Mouse (Mus musculus) megakaryocyte progenitor cell, adult 5-6 weeks (primary cell): ENCODE data around the gene Olfr380. TPM values are rescaled to one million over a fixed set of nuclear protein-coding genes. Genes with fewer than 3 reads are reported as not detected.

Source experiments
- ATAC-seq: replicated peaks from 2 replicates; pipeline ENCODE4 v1.8.0; 2016; ENCODE audit warnings: mild to moderate bottlenecking, moderate TSS enrichment, inconsistent platforms; ENCODE audit not compliant: poor library complexity
- total RNA-seq, 2 experiments: library from RNA; stranded (forward) in 1 of 2; stranded (reverse) in 1 of 2; fragments of 157-497, 149-512 nt in 1 of 2; fragments of 200-1000 nt in 1 of 2; gene quantifications; 2 replicates each; pipeline versions ENCODE4 v1.2.3 to v1.2.4; 2015 to 2017

Olfr380 gene
- not detected in 2 replicates for total RNA-seq (2015)
- total RNA-seq (2017): not detected in 2 replicates

DNA sequence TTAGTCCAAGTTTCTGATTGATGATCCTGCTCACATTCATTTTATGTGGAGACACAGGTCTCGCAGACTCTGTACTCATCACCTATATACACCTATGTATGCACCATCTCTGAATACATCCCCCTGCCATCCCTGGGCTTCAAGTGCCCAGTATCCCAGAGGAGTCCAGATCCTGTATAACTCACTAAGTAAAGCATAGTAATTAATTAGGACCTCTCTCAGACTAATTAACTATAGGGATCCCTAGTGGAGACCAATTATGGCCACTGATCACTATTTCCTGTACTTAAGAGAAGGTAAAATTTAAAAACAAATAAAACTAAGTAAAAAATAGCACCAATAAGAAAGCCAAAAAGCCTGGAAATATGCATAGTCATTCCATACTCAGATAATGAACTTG is at the start of gene Olfr380:
Olfr380 (minus strand) TSS at position 101 of the 400 bp plus-strand sequence.
- ATAC-seq: no peak

DNA sequence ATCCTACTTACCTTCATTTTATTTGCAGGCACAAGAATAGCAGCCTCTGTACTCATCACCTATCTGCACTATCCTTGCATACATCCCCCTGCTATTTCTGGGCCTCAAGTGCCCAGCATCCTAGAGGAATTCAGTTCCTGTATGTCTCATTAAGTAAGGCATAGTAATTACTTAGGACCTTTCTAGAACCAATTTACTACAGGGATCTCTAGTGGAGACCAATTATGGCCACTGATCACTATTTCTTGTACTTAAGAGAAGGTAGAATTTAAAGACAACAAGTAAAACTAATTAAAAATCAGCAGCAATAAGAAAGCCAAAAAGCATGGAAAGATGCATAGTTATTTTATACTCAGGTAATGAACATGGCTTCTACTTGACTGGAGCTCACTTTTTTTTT is 34.2 kb upstream of the Olfr380 start, which contains the start of gene Olfr381:
Olfr381 (minus strand) TSS at position 101 of the 400 bp plus-strand sequence.
- no peak for ATAC-seq

DNA sequence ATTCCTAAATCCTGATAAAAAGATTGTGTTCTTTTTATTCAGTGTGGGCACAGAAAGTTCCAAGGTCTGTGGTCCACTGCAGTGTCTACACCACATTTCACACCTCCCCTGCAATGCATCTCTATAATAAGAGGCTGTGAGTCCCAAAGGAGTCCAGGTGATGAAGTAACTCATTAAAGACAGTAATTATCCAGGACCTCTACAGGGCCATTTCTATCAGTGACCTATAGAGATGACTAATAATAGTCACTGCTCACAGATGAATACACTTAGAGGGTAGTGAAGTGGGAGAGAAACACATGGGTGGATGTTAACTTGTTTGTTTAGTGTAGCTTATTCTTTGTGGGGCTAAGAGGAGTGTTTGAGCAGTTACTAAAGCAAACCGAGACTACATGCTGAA is 28.9 kb downstream of the Olfr380 start, which contains the start of gene Olfr378:
Olfr378 (minus strand) TSS at position 101 of the 400 bp plus-strand sequence.
- ATAC-seq: no peak

Other genes starting within 250 kb of the Olfr380 start
- gene Trpv1, start 223.2 kb downstream of the Olfr380 start, total RNA-seq (2015): not detected in 2 replicates
- gene Trpv1, start 223.2 kb downstream of the Olfr380 start, total RNA-seq (2017): not detected in 2 replicates
- gene Trpv3, start 190.1 kb downstream of the Olfr380 start, total RNA-seq (2015): not detected in 2 replicates
- gene Trpv3, start 190.1 kb downstream of the Olfr380 start, total RNA-seq (2017): not detected in 2 replicates
- gene Aspa, start 127.9 kb downstream of the Olfr380 start, total RNA-seq (2015): not detected in 2 replicates
- 1.9 TPM in 1 of 2 replicates, not detected in the other for gene Aspa, start 127.9 kb downstream of the Olfr380 start, total RNA-seq (2017)
- not detected in 2 replicates for gene Gm49340, start 127.8 kb downstream of the Olfr380 start, total RNA-seq (2015)
- not detected in 2 replicates for gene Gm49340, start 127.8 kb downstream of the Olfr380 start, total RNA-seq (2017)
- not detected in 2 replicates for gene Spata22, start 127.8 kb downstream of the Olfr380 start, total RNA-seq (2015)
- not detected in 2 replicates for gene Spata22, start 127.8 kb downstream of the Olfr380 start, total RNA-seq (2017)
- not detected in 2 replicates for gene Olfr20, start 106.7 kb downstream of the Olfr380 start, total RNA-seq (2015)
- not detected in 2 replicates for gene Olfr20, start 106.7 kb downstream of the Olfr380 start, total RNA-seq (2017)
- not detected in 2 replicates for gene Olfr376, start 86.3 kb downstream of the Olfr380 start, total RNA-seq (2015)
- not detected in 2 replicates for gene Olfr376, start 86.3 kb downstream of the Olfr380 start, total RNA-seq (2017)
- not detected in 2 replicates for gene Olfr1, start 57.9 kb downstream of the Olfr380 start, total RNA-seq (2015)
- not detected in 2 replicates for gene Olfr1, start 57.9 kb downstream of the Olfr380 start, total RNA-seq (2017)
- not detected in 2 replicates for gene Olfr378, start 29.0 kb downstream of the Olfr380 start, total RNA-seq (2015)
- not detected in 2 replicates for gene Olfr378, start 29.0 kb downstream of the Olfr380 start, total RNA-seq (2017)
- not detected in 2 replicates for gene Olfr381, start 34.1 kb upstream of the Olfr380 start, total RNA-seq (2015)
- gene Olfr381, start 34.1 kb upstream of the Olfr380 start, total RNA-seq (2017): not detected in 2 replicates
- gene Olfr382, start 59.7 kb upstream of the Olfr380 start, total RNA-seq (2015): not detected in 2 replicates
- not detected in 2 replicates for gene Olfr382, start 59.7 kb upstream of the Olfr380 start, total RNA-seq (2017)
- gene Olfr385, start 135.5 kb upstream of the Olfr380 start, total RNA-seq (2015): not detected in 2 replicates
- gene Olfr385, start 135.5 kb upstream of the Olfr380 start, total RNA-seq (2017): not detected in 2 replicates
- not detected in 2 replicates for gene Olfr384, start 141.1 kb upstream of the Olfr380 start, total RNA-seq (2015)
- not detected in 2 replicates for gene Olfr384, start 141.1 kb upstream of the Olfr380 start, total RNA-seq (2017)
- not detected in 2 replicates for gene Zfp735, start 231.3 kb upstream of the Olfr380 start, total RNA-seq (2015)
- gene Zfp735, start 231.3 kb upstream of the Olfr380 start, total RNA-seq (2017): not detected in 2 replicates